20 mouse cellular contexts compared by ENCODE assay signal in the genomic region with DNA sequence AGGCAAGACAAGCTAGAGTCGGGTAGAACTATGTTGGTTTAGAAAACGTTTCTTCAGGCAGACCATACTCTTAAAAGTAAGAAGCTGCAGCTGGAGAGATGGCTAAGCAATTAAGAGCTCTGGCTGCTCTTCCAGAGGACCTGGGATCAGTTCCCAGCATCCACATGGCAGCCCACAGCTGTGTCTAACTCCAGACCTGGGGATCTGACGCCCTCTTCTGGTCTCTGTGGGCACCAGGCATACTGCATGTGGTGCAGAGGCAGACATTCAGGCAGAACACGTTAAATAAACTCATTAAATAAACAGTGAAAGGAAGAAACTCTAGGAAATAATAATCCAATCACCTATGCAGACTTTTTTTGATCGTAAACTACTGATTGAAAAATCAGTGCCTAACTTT. TPM values are rescaled to one million over a fixed set of nuclear protein-coding genes. Genes with fewer than 3 reads are reported as not detected.
DNase-seq lines count a peak whose midpoint lies in the region; ATAC-seq and TF ChIP-seq lines count a peak whose summit lies in the region.
"Had no signal": no experiment of that assay in that cellular context is flagged by ENCODE, and none has a peak within 500 bp of the region (broad histone marks: within the 10 kb centered on the region; RNA-seq: fewer than 3 reads in every experiment).

No protein-coding gene starts in this region.

- H3K4me1 ChIP-seq in heart, embryonic 12.5 days (replicated peaks), result peaks cover 41% of the 10 kb centered on the region
- H3K4me1 ChIP-seq in lung, embryonic 14.5 days (ENCODE audit: insufficient read depth), result peaks cover 24% of the 10 kb centered on the region
- H3K4me1 ChIP-seq in intestine, postnatal 0 days (replicated peaks; ENCODE audit: control insufficient read depth, insufficient read depth, low read length), result peaks cover 4% of the 10 kb centered on the region; the same call in 1 of the 2 replicates

- no peaks in the 10 kb centered on the region for H3K27me3 ChIP-seq in heart, embryonic 12.5 days (replicated peaks)
- no peaks in the 10 kb centered on the region for H3K27me3 ChIP-seq in lung, embryonic 14.5 days (ENCODE audit: insufficient read depth, low read length)
- no peaks in the 10 kb centered on the region for H3K27me3 ChIP-seq in intestine, postnatal 0 days (replicated peaks; ENCODE audit: control insufficient read depth, insufficient read depth, low read length)
- H3K27me3 ChIP-seq: hindbrain, embryonic 13.5 days; midbrain, embryonic 12.5 days; neural tube, embryonic 15.5 days had no signal

- no peak overlapping the region for H3K27ac ChIP-seq in heart, embryonic 12.5 days (ENCODE audit: poor library complexity, severe bottlenecking)
- H3K27ac ChIP-seq in lung, embryonic 14.5 days (ENCODE audit: low read depth), result no peak overlapping the region
- H3K27ac ChIP-seq in intestine, postnatal 0 days (ENCODE audit: low read depth, low read length), result peak overlapping the region; percentile 90
- H3K27ac ChIP-seq: hindbrain, embryonic 13.5 days; midbrain, embryonic 12.5 days; neural tube, embryonic 15.5 days had no signal

- H3K9me3 ChIP-seq in heart, embryonic 12.5 days (replicated peaks), result no peaks in the 10 kb centered on the region
- H3K9me3 ChIP-seq in lung, embryonic 14.5 days (ENCODE audit: low read depth, low read length), result no peaks in the 10 kb centered on the region
- H3K9me3 ChIP-seq in intestine, postnatal 0 days (ENCODE audit: control insufficient read depth), result no peaks in the 10 kb centered on the region
- H3K9me3 ChIP-seq: hindbrain, embryonic 13.5 days; midbrain, embryonic 12.5 days; neural tube, embryonic 15.5 days had no signal

- peak overlapping the region; percentile 28; the same call in 1 of the 2 replicates for H3K4me2 ChIP-seq in heart, embryonic 12.5 days
- no peak overlapping the region for H3K4me2 ChIP-seq in lung, embryonic 14.5 days
- no peak overlapping the region for H3K4me2 ChIP-seq in intestine, postnatal 0 days (replicated peaks; ENCODE audit: low read depth)
- H3K4me2 ChIP-seq: hindbrain, embryonic 13.5 days; midbrain, embryonic 12.5 days; neural tube, embryonic 15.5 days had no signal

- H3K36me3 ChIP-seq in heart, embryonic 12.5 days, result peaks cover 11% of the 10 kb centered on the region
- peaks cover 10% of the 10 kb centered on the region; the same call in 1 of the 2 replicates for H3K36me3 ChIP-seq in lung, embryonic 14.5 days (ENCODE audit: insufficient read depth)
- peaks cover 12% of the 10 kb centered on the region for H3K36me3 ChIP-seq in intestine, postnatal 0 days (ENCODE audit: control insufficient read depth, insufficient read depth)

- ATAC-seq in heart, embryonic 12.5 days (ENCODE audit: insufficient number of reproducible peaks, low FRiP score), result no peak
- no peak for ATAC-seq in lung, embryonic 14.5 days (ENCODE audit: insufficient read depth)
- no peak for ATAC-seq in intestine, postnatal 0 days

- TF ChIP-seq CTCF in lung, embryonic 14.5 days (IDR thresholded peaks at IDR 0.05; ENCODE audit: low read depth), result 0 out of 2 replicates have a peak, but pooled peaks have one; percentile 7
- peak; percentile 48 for TF ChIP-seq CTCF in intestine, postnatal 0 days (IDR thresholded peaks at IDR 0.05; ENCODE audit: low read depth)

- DNase-seq in heart, adult 8-10 months (ENCODE audit: low spot score), result no peak
- no peak for DNase-seq in lung, embryonic 14.5 days
- no peak for DNase-seq in lung, postnatal 4 days
- DNase-seq in adrenal gland, postnatal 25 days, result no peak
- DNase-seq in embryo, embryonic 10.5 days (ENCODE audit: low spot score), result no peak
- DNase-seq: adrenal gland, postnatal 10 days; cerebellum, adult 2 months; cerebellum, postnatal 25 days; gastrocnemius, postnatal 36 days; heart, postnatal 36 days; kidney, adult 9 months; kidney, postnatal 14 days; thymus, adult 18-20 months; thymus, postnatal 36 days had no signal

- WGBS in heart, embryonic 12.5 days, result 84% methylated on average over 5 of the region's 5 CpGs
- WGBS in lung, embryonic 14.5 days, result 78% methylated on average over 5 of the region's 5 CpGs
- WGBS in intestine, postnatal 0 days, result 72% methylated on average over 5 of the region's 5 CpGs

- H3K4me3 ChIP-seq in heart, embryonic 12.5 days, result no peak overlapping the region
- H3K4me3 ChIP-seq in lung, embryonic 14.5 days (ENCODE audit: low read depth, low read length), result no peak overlapping the region
- no peak overlapping the region for H3K4me3 ChIP-seq in intestine, postnatal 0 days (ENCODE audit: low read depth, low read length)
- H3K4me3 ChIP-seq: hindbrain, embryonic 13.5 days; midbrain, embryonic 12.5 days; neural tube, embryonic 15.5 days had no signal

- no peak overlapping the region for H3K9ac ChIP-seq in heart, embryonic 12.5 days
- H3K9ac ChIP-seq in lung, embryonic 14.5 days, result no peak overlapping the region
- H3K9ac ChIP-seq in intestine, postnatal 0 days (ENCODE audit: low read depth, low read length), result no peak overlapping the region
- H3K9ac ChIP-seq: forebrain, postnatal 0 days; hindbrain, embryonic 13.5 days; midbrain, embryonic 12.5 days; neural tube, embryonic 15.5 days had no signal

RNA-seq across cellular contexts. Expression of gene Bpgm, which starts 7.4 kb away (rescaled TPM):
- polyA plus RNA-seq in heart, embryonic 12.5 days (2016; fragmentation: Nextera tagmentation; extraction: Ambion mirVana), result 78.0 and 85.2 TPM in 2 replicates
- total RNA-seq in heart, adult 8-10 months (2022), result 10 to 100 TPM; 27.1 to 53.5 (median 32.2) TPM
- polyA plus RNA-seq in lung, embryonic 14.5 days (2014; fragmentation: Nextera tagmentation; extraction: Ambion mirVana), result 51.3 and 52.6 TPM in 2 replicates
- polyA plus RNA-seq in intestine, postnatal 0 days (2015; fragmentation: Nextera tagmentation; extraction: Ambion mirVana), result 70.8 and 73.1 TPM in 2 replicates
- 21.5 and 27.4 TPM in 2 replicates for total RNA-seq in adrenal gland, postnatal 25 days (2021)
